Mouse (Mus musculus) heart, adult 2 months (tissue): ENCODE measurements around the gene Spi1. TPM values are rescaled to one million over a fixed set of nuclear protein-coding genes. Genes with fewer than 3 reads are reported as not detected.

ENCODE experiments used
- DNase-seq, 2 experiments: peaks; one replicate each; pipeline ENCODE4 v3.0.0; 2021
- H3K27ac ChIP-seq: fragments of 200-600 bp; 2 replicates; pipeline ENCODE4 v1.8.1; 2022
- H3K27me3 ChIP-seq: fragments of 200-500 bp; 2 replicates; pipeline ENCODE4 v1.6.1; 2012; ENCODE audit warnings: mild to moderate bottlenecking, low read length, inconsistent platforms, mixed read lengths; ENCODE audit not compliant: control insufficient read depth, insufficient read depth
- H3K36me3 ChIP-seq: fragments of 200-500 bp; 2 replicates; pipeline ENCODE4 v1.6.1; 2012; ENCODE audit warnings: low read length, inconsistent platforms; ENCODE audit not compliant: control insufficient read depth, insufficient read depth
- H3K4me1 ChIP-seq: fragments of 200-500 bp; 2 replicates; pipeline ENCODE4 v1.6.1; 2011; ENCODE audit warnings: low read length; ENCODE audit not compliant: control insufficient read depth, insufficient read depth
- H3K4me3 ChIP-seq: fragments of 200-600 bp; 2 replicates; pipeline ENCODE4 v1.8.1; 2022
- H3K79me2 ChIP-seq: fragments of 200-500 bp; replicated peaks from 2 replicates; pipeline ENCODE4 v1.6.1; 2012; ENCODE audit warnings: mild to moderate bottlenecking, inconsistent platforms, low read length, moderate library complexity, mixed read lengths; ENCODE audit not compliant: control insufficient read depth, insufficient read depth
- H3K9ac ChIP-seq: fragments of 200-500 bp; 2 replicates; pipeline ENCODE4 v1.6.1; 2012; ENCODE audit warnings: low read depth, mild to moderate bottlenecking, control low read depth, inconsistent platforms, low read length, mixed read lengths
- CTCF ChIP-seq: fragments of 200-600 bp; IDR thresholded peaks from 2 replicates; pipeline ENCODE4 v1.8.1; 2022; ENCODE audit warnings: antibody characterized with exemption, mild to moderate bottlenecking, moderate library complexity
- EP300 ChIP-seq: fragments of 200-500 bp; IDR thresholded peaks from 2 replicates; pipeline ENCODE4 v1.6.1; 2011; ENCODE audit warnings: low read depth, low read length, control low read depth; ENCODE audit not compliant: insufficient read depth
- POLR2A ChIP-seq: fragments of 200-500 bp; IDR thresholded peaks from 2 replicates; pipeline ENCODE4 v1.6.1; 2011; ENCODE audit warnings: mild to moderate bottlenecking, low read depth, low read length, control low read depth; ENCODE audit not compliant: insufficient read depth
- WGBS: fragments of 180-500 bp; shearing (Covaris S2); methylation state at CpG from one replicate; pipeline ENCODE4 v1.1.7; 2018; 5-methylcytosine and 5-hydroxymethylcytosine counted together
- intact Hi-C: fragments of 180-260 bp; cut with DNase I; formaldehyde crosslinking; loops from one replicate; pipeline ENCODE4 v1.15.1; 2025
- polyA plus RNA-seq: library from polyadenylated mRNA; depleted of rRNA; stranded (reverse); fragments of >200 nt; gene quantifications from 2 replicates; pipeline ENCODE4 v1.2.3, GENCODE M21; 2012
- total RNA-seq, 2 experiments: library from RNA; stranded (reverse); gene quantifications; 2 replicates each; pipeline ENCODE4 v1.2.3; 2021

Gene Spi1
- total and polyA plus RNA-seq, 3 experiments = 3.7 to 17.2 (median 6.2) TPM

GRCm38 (mm10) chr2:91084179-91084820 lies 2.1 kb downstream of the Spi1 start:
- Histone ChIP-seq H3K4me1 (no peaks in the 10 kb centered on the region), H3K4me3 (no peak overlapping the region), H3K9ac (no peak overlapping the region), H3K27ac (peak overlapping the region; percentile 72; the same call in 1 of the 2 replicates), H3K79me2 (no peaks in the 10 kb centered on the region), H3K27me3 (no peaks in the 10 kb centered on the region), H3K36me3 (no peaks in the 10 kb centered on the region)
- DNase-seq = peak; percentile 42 to 66
- no peak for TF ChIP-seq POLR2A
- no peak for TF ChIP-seq CTCF
- no peak for TF ChIP-seq EP300
- WGBS = 85% methylated on average over 15 of the region's 15 CpGs
- intact Hi-C loops = no loop called here

GRCm38 (mm10) chr2:91085494-91086391 lies 3.6 kb downstream of the Spi1 start:
- H3K36me3 ChIP-seq = no peaks in the 10 kb centered on the region
- TF ChIP-seq CTCF (no peak), POLR2A (no peak), EP300 (no peak)
- WGBS = 86% methylated on average over 14 of the region's 14 CpGs
- H3K4me3 ChIP-seq = no peak overlapping the region
- H3K4me1 ChIP-seq = no peaks in the 10 kb centered on the region
- no peaks in the 10 kb centered on the region for H3K27me3 ChIP-seq
- H3K79me2 ChIP-seq = no peaks in the 10 kb centered on the region
- DNase-seq = no peak
- H3K27ac ChIP-seq = no peak overlapping the region
- H3K9ac ChIP-seq = no peak overlapping the region
- intact Hi-C loops = no loop called here

- no peak for TF ChIP-seq POLR2A
- TF ChIP-seq CTCF = no peak
- TF ChIP-seq EP300 = no peak
- no peak overlapping the region for H3K9ac ChIP-seq
- no peak overlapping the region for H3K4me3 ChIP-seq
- no peaks in the 10 kb centered on the region for H3K79me2 ChIP-seq
- H3K36me3 ChIP-seq = no peaks in the 10 kb centered on the region
- H3K27me3 ChIP-seq = no peaks in the 10 kb centered on the region
- 71% methylated on average over 9 of the region's 9 CpGs for WGBS
- DNase-seq = peak in 1 of 2 experiments; percentile 49
- no peak overlapping the region; the same call in 1 of the 2 replicates for H3K27ac ChIP-seq
- intact Hi-C loops = no loop called here
- no peaks in the 10 kb centered on the region for H3K4me1 ChIP-seq
Observed at GRCm38 (mm10) chr2:91086392-91087237, 4.4 kb downstream of the Spi1 start.

- H3K27ac ChIP-seq = no peak overlapping the region
- H3K4me3 ChIP-seq = no peak overlapping the region
- intact Hi-C loops = no loop called here
- TF ChIP-seq EP300 (no peak), CTCF (no peak), POLR2A (no peak)
- 79% methylated on average over 9 of the region's 9 CpGs for WGBS
- H3K36me3 ChIP-seq = no peaks in the 10 kb centered on the region
- no peaks in the 10 kb centered on the region for H3K4me1 ChIP-seq
- H3K79me2 ChIP-seq = no peaks in the 10 kb centered on the region
- no peaks in the 10 kb centered on the region for H3K27me3 ChIP-seq
- DNase-seq = no peak
- no peak overlapping the region for H3K9ac ChIP-seq
Observed at GRCm38 (mm10) chr2:91087453-91087852, 5.3 kb downstream of the Spi1 start.

GRCm38 (mm10) chr2:91088987-91089386 lies 6.8 kb downstream of the Spi1 start:
- no peak overlapping the region for H3K4me3 ChIP-seq
- no peak overlapping the region for H3K27ac ChIP-seq
- no peaks in the 10 kb centered on the region for H3K79me2 ChIP-seq
- no peaks in the 10 kb centered on the region for H3K4me1 ChIP-seq
- H3K36me3 ChIP-seq = no peaks in the 10 kb centered on the region
- no peak for DNase-seq
- no peaks in the 10 kb centered on the region for H3K27me3 ChIP-seq
- WGBS = 75% methylated on average over 9 of the region's 9 CpGs
- no peak overlapping the region for H3K9ac ChIP-seq
- intact Hi-C loops = no loop called here
- no peak for TF ChIP-seq POLR2A
- no peak for TF ChIP-seq EP300
- no peak for TF ChIP-seq CTCF
